ENCODE assay signal across 24 mouse cellular contexts in genomic region chr17:30718197-30718596, GRCm38 (mm10).
"Had no signal": no experiment of that assay in that cellular context is flagged by ENCODE, and none has a peak within 500 bp of the region (broad histone marks: within the 10 kb centered on the region; RNA-seq: fewer than 3 reads in every experiment).

No protein-coding gene starts in this region.

- H3K4me1 ChIP-seq: heart, embryonic 13.5 days; heart, embryonic 15.5 days; hindbrain, embryonic 13.5 days; hindbrain, embryonic 15.5 days; kidney, embryonic 15.5 days; limb, embryonic 13.5 days; limb, embryonic 15.5 days; liver, embryonic 12.5 days had no signal

- H3K9me3 ChIP-seq: heart, embryonic 13.5 days; heart, embryonic 15.5 days; hindbrain, embryonic 13.5 days; hindbrain, embryonic 15.5 days; kidney, embryonic 15.5 days; limb, embryonic 13.5 days; limb, embryonic 15.5 days; liver, embryonic 12.5 days had no signal

- H3K36me3 ChIP-seq: heart, embryonic 13.5 days; heart, embryonic 15.5 days; hindbrain, embryonic 13.5 days; hindbrain, embryonic 15.5 days; kidney, embryonic 15.5 days; limb, embryonic 13.5 days; limb, embryonic 15.5 days had no signal

- H3K27ac ChIP-seq: gastrocnemius, adult 2 months; heart, adult 2 months; heart, embryonic 13.5 days; heart, embryonic 15.5 days; hindbrain, embryonic 13.5 days; hindbrain, embryonic 15.5 days; hindbrain, postnatal 0 days; kidney, embryonic 15.5 days; kidney, postnatal 0 days; limb, embryonic 13.5 days; limb, embryonic 15.5 days; liver, embryonic 12.5 days; liver, embryonic 14.5 days had no signal

- H3K4me3 ChIP-seq: gastrocnemius, adult 2 months; heart, adult 2 months; heart, embryonic 13.5 days; heart, embryonic 15.5 days; hindbrain, embryonic 13.5 days; hindbrain, embryonic 15.5 days; kidney, embryonic 15.5 days; limb, embryonic 13.5 days; limb, embryonic 15.5 days; liver, embryonic 12.5 days had no signal

- DNase-seq: gastrocnemius, adult 2 months; gastrocnemius, postnatal 10 days; gastrocnemius, postnatal 25 days; heart, adult 11 months; heart, adult 2 months; heart, postnatal 14 days; heart, postnatal 36 days; kidney, adult 11 months; kidney, adult 2 months; kidney, adult 9 months; kidney, postnatal 25 days; layer of hippocampus, postnatal 36 days; left cerebral cortex, postnatal 4 days had no signal

- H3K27me3 ChIP-seq: heart, embryonic 13.5 days; heart, embryonic 15.5 days; hindbrain, embryonic 13.5 days; hindbrain, embryonic 15.5 days; kidney, embryonic 15.5 days; limb, embryonic 13.5 days; limb, embryonic 15.5 days; liver, embryonic 12.5 days had no signal

- H3K9ac ChIP-seq: heart, embryonic 13.5 days; heart, embryonic 15.5 days; hindbrain, embryonic 13.5 days; hindbrain, embryonic 15.5 days; kidney, embryonic 15.5 days; limb, embryonic 13.5 days; limb, embryonic 15.5 days; liver, embryonic 12.5 days; liver, embryonic 14.5 days had no signal
